ENCODE assay signal across 9 mouse cellular contexts in genomic region chr10:81498316-81499249, GRCm38 (mm10). TPM values are rescaled to one million over a fixed set of nuclear protein-coding genes. Genes with fewer than 3 reads are reported as not detected.
DNase-seq lines count a peak whose midpoint lies in the region; ATAC-seq and TF ChIP-seq lines count a peak whose summit lies in the region.
"Had no signal": no experiment of that assay in that cellular context is flagged by ENCODE, and none has a peak within 500 bp of the region (broad histone marks: within the 10 kb centered on the region; RNA-seq: fewer than 3 reads in every experiment).

No protein-coding gene starts in this region.

- H3K27ac ChIP-seq in heart, embryonic 16.5 days (ENCODE audit: low read length), result no peak overlapping the region
- H3K27ac ChIP-seq in heart, embryonic 10.5 days, result no peak overlapping the region
- peak overlapping the region; percentile 99 for H3K27ac ChIP-seq in spleen, adult 2 months (ENCODE audit: insufficient read depth, low read length)
- no peak overlapping the region for H3K27ac ChIP-seq in embryonic facial prominence, embryonic 14.5 days (replicated peaks; ENCODE audit: low read depth, low read length)

- H3K9ac ChIP-seq in heart, embryonic 16.5 days (ENCODE audit: low read length), result no peak overlapping the region; the same call in 1 of the 2 replicates
- H3K9ac ChIP-seq in embryonic facial prominence, embryonic 14.5 days (ENCODE audit: low read depth, low read length), result 0 out of 2 replicates have a peak overlapping the region, but pooled peaks have one; percentile 25

- no peak for DNase-seq in heart, embryonic 10.5 days (ENCODE audit: low spot score)
- no peak for DNase-seq in spleen, adult 2 months (ENCODE audit: low read depth in 1 of 2, low spot score in 2 of 2)
- no peak for DNase-seq in spleen, postnatal 36 days (ENCODE audit: low spot score in 2 of 2)
- no peak for DNase-seq in embryonic facial prominence, embryonic 14.5 days (ENCODE audit: low spot score)
- DNase-seq in splenic B cell, adult 2 months (ENCODE audit: low read depth, low spot score), result peak; percentile 44
- no peak for DNase-seq in adrenal gland, postnatal 10 days
- DNase-seq in ovary, postnatal 14 days (ENCODE audit: low spot score), result no peak
- DNase-seq: kidney, postnatal 4 days had no signal

- no peak for ATAC-seq in heart, embryonic 16.5 days (replicated peaks; ENCODE audit: extremely low read depth, insufficient read depth, low FRiP score)
- no peak for ATAC-seq in embryonic facial prominence, embryonic 14.5 days (ENCODE audit: low read depth)

- no peaks in the 10 kb centered on the region for H3K9me3 ChIP-seq in heart, embryonic 16.5 days (replicated peaks; ENCODE audit: control insufficient read depth, low read length)
- H3K9me3 ChIP-seq in heart, embryonic 10.5 days, result no peaks in the 10 kb centered on the region
- no peaks in the 10 kb centered on the region for H3K9me3 ChIP-seq in embryonic facial prominence, embryonic 14.5 days (ENCODE audit: control insufficient read depth, low read length)

- 83% methylated on average over 38 of the region's 38 CpGs for WGBS in heart, embryonic 16.5 days
- WGBS in heart, embryonic 10.5 days, result 80% methylated on average over 38 of the region's 38 CpGs
- 8% methylated on average over 38 of the region's 38 CpGs for WGBS in spleen, adult 2 months
- WGBS in embryonic facial prominence, embryonic 14.5 days, result 80% methylated on average over 29 of the region's 38 CpGs

- peaks cover 14% of the 10 kb centered on the region for H3K4me1 ChIP-seq in heart, embryonic 16.5 days (ENCODE audit: control insufficient read depth, insufficient read depth, low read length)
- H3K4me1 ChIP-seq in heart, embryonic 10.5 days, result peaks cover 42% of the 10 kb centered on the region
- H3K4me1 ChIP-seq in spleen, adult 2 months (ENCODE audit: control insufficient read depth, insufficient read depth, insufficient read length), result peaks cover 24% of the 10 kb centered on the region
- H3K4me1 ChIP-seq in embryonic facial prominence, embryonic 14.5 days (ENCODE audit: control insufficient read depth, insufficient read depth, low read length), result peaks cover 10% of the 10 kb centered on the region

- peak; percentile 13; the same call in 1 of the 2 replicates for TF ChIP-seq CTCF in spleen, adult 2 months (IDR thresholded peaks at IDR 0.05; ENCODE audit: extremely low read depth, insufficient read depth, insufficient read length, insufficient replicate concordance)

- no peak overlapping the region for H3K4me3 ChIP-seq in heart, embryonic 16.5 days (ENCODE audit: low read length)
- no peak overlapping the region for H3K4me3 ChIP-seq in heart, embryonic 10.5 days
- peak overlapping the region; percentile 85 for H3K4me3 ChIP-seq in spleen, adult 2 months (ENCODE audit: extremely low read depth, insufficient read depth, insufficient read length)
- H3K4me3 ChIP-seq in embryonic facial prominence, embryonic 14.5 days (ENCODE audit: low read depth, low read length), result no peak overlapping the region

- H3K36me3 ChIP-seq in heart, embryonic 16.5 days (ENCODE audit: control insufficient read depth, insufficient read depth), result no peaks in the 10 kb centered on the region
- H3K36me3 ChIP-seq in heart, embryonic 10.5 days, result peaks cover 2% of the 10 kb centered on the region; the same call in 1 of the 2 replicates
- no peaks in the 10 kb centered on the region for H3K36me3 ChIP-seq in spleen, adult 2 months (ENCODE audit: control insufficient read depth, insufficient read depth, low read length)
- H3K36me3 ChIP-seq in embryonic facial prominence, embryonic 14.5 days (ENCODE audit: control insufficient read depth, insufficient read depth, low read length), result no peaks in the 10 kb centered on the region
- H3K36me3 ChIP-seq in splenic B cell, adult 2 months (ENCODE audit: control insufficient read depth, insufficient read depth, low read length, poor library complexity, severe bottlenecking), result no peaks in the 10 kb centered on the region

- peak overlapping the region; percentile 1; the same call in 1 of the 2 replicates for H3K4me2 ChIP-seq in heart, embryonic 16.5 days (ENCODE audit: low read depth, low read length)
- H3K4me2 ChIP-seq in embryonic facial prominence, embryonic 14.5 days (ENCODE audit: low read depth, low read length), result no peak overlapping the region

- peaks cover 4% of the 10 kb centered on the region; the same call in 1 of the 2 replicates for H3K27me3 ChIP-seq in heart, embryonic 16.5 days (ENCODE audit: control insufficient read depth, insufficient read depth, low read length)
- H3K27me3 ChIP-seq in heart, embryonic 10.5 days (ENCODE audit: insufficient read depth, poor library complexity, severe bottlenecking), result peaks cover 6% of the 10 kb centered on the region
- H3K27me3 ChIP-seq in spleen, adult 2 months (ENCODE audit: control insufficient read depth, insufficient read depth, low read length), result no peaks in the 10 kb centered on the region
- H3K27me3 ChIP-seq in embryonic facial prominence, embryonic 14.5 days (replicated peaks; ENCODE audit: control insufficient read depth, insufficient read depth, low read length), result no peaks in the 10 kb centered on the region
- H3K27me3 ChIP-seq in splenic B cell, adult 2 months (ENCODE audit: control insufficient read depth, insufficient read depth, low read length, poor library complexity, severe bottlenecking), result no peaks in the 10 kb centered on the region

- TF ChIP-seq POLR2A in spleen, adult 2 months (IDR thresholded peaks at IDR 0.05; ENCODE audit: low read depth, low read length), result no peak

RNA-seq across cellular contexts. Expression of gene S1pr4, which starts 1.3 kb away (rescaled TPM):
- 1.5 and 2.1 TPM in 2 replicates for polyA plus RNA-seq in heart, embryonic 16.5 days (2015; fragmentation: Nextera tagmentation; extraction: Ambion mirVana)
- 0.46 and 0.83 TPM in 2 replicates for polyA plus RNA-seq in heart, embryonic 10.5 days (2016; fragmentation: Nextera tagmentation; extraction: Ambion mirVana)
- polyA plus RNA-seq in spleen, adult 2 months (2012; rRNA removed), result 127 and 168 TPM in 2 replicates
- 0.65 and 0.73 TPM in 2 replicates for polyA plus RNA-seq in embryonic facial prominence, embryonic 14.5 days (2014; fragmentation: Nextera tagmentation; extraction: Ambion mirVana)
- total RNA-seq in adrenal gland, postnatal 10 days (2021), result 1 to 10 TPM; 2.9 TPM

RNA-seq across cellular contexts. Expression of gene Ncln, which starts 2.4 kb away (rescaled TPM):
- 55.7 and 59.8 TPM in 2 replicates for polyA plus RNA-seq in heart, embryonic 16.5 days (2015; fragmentation: Nextera tagmentation; extraction: Ambion mirVana)
- 75.3 and 86.1 TPM in 2 replicates for polyA plus RNA-seq in heart, embryonic 10.5 days (2016; fragmentation: Nextera tagmentation; extraction: Ambion mirVana)
- 198 and 259 TPM in 2 replicates for polyA plus RNA-seq in spleen, adult 2 months (2012; rRNA removed)
- polyA plus RNA-seq in embryonic facial prominence, embryonic 14.5 days (2014; fragmentation: Nextera tagmentation; extraction: Ambion mirVana), result 64.7 and 82.4 TPM in 2 replicates
- total RNA-seq in adrenal gland, postnatal 10 days (2021), result 10 to 100 TPM; 90.9 to 93.8 TPM

RNA-seq across cellular contexts. Expression of gene Celf5, which starts 16.1 kb away (rescaled TPM):
- 0.24 TPM in 2 replicates for polyA plus RNA-seq in heart, embryonic 16.5 days (2015; fragmentation: Nextera tagmentation; extraction: Ambion mirVana)
- 0.10 and 0.18 TPM in 2 replicates for polyA plus RNA-seq in heart, embryonic 10.5 days (2016; fragmentation: Nextera tagmentation; extraction: Ambion mirVana)
- polyA plus RNA-seq in spleen, adult 2 months (2012; rRNA removed), result 0.33 and 0.70 TPM in 2 replicates
- polyA plus RNA-seq in embryonic facial prominence, embryonic 14.5 days (2014; fragmentation: Nextera tagmentation; extraction: Ambion mirVana), result 1.4 and 1.9 TPM in 2 replicates
- 1 to 10 TPM in 1 of 2 experiments, under 1 TPM in 1; 0.84 to 2.2 TPM for total RNA-seq in adrenal gland, postnatal 10 days (2021)

RNA-seq across cellular contexts. Expression of gene Gna15, which starts 25.4 kb away (rescaled TPM):
- 1.1 and 1.3 TPM in 2 replicates for polyA plus RNA-seq in heart, embryonic 16.5 days (2015; fragmentation: Nextera tagmentation; extraction: Ambion mirVana)
- polyA plus RNA-seq in heart, embryonic 10.5 days (2016; fragmentation: Nextera tagmentation; extraction: Ambion mirVana), result 2.8 and 4.8 TPM in 2 replicates
- 14.8 and 15.1 TPM in 2 replicates for polyA plus RNA-seq in spleen, adult 2 months (2012; rRNA removed)
- 3.1 and 4.5 TPM in 2 replicates for polyA plus RNA-seq in embryonic facial prominence, embryonic 14.5 days (2014; fragmentation: Nextera tagmentation; extraction: Ambion mirVana)
- 1 to 10 TPM in 1 of 2 experiments, under 1 TPM in 1; 0.66 to 1.1 TPM for total RNA-seq in adrenal gland, postnatal 10 days (2021)

RNA-seq across cellular contexts. Expression of gene Nfic, which starts 43.1 kb away (rescaled TPM):
- polyA plus RNA-seq in heart, embryonic 16.5 days (2015; fragmentation: Nextera tagmentation; extraction: Ambion mirVana), result 54.7 and 61.1 TPM in 2 replicates
- polyA plus RNA-seq in heart, embryonic 10.5 days (2016; fragmentation: Nextera tagmentation; extraction: Ambion mirVana), result 23.0 and 24.3 TPM in 2 replicates
- 26.0 and 32.4 TPM in 2 replicates for polyA plus RNA-seq in spleen, adult 2 months (2012; rRNA removed)
- 100.0 and 103 TPM in 2 replicates for polyA plus RNA-seq in embryonic facial prominence, embryonic 14.5 days (2014; fragmentation: Nextera tagmentation; extraction: Ambion mirVana)
- total RNA-seq in adrenal gland, postnatal 10 days (2021), result 100 to 1,000 TPM in 1 of 2 experiments, 10 to 100 TPM in 1; 99.9 to 129 TPM

Comparison
In these comparisons a context has a peak if more than half of its experiments do, and no peak if none do; other contexts are left out.
1. RNA of gene S1pr4, which starts 1.3 kb away (polyA plus RNA-seq): 127 to 168 TPM in spleen, adult 2 months; 1.5 to 2.1 TPM in heart, embryonic 16.5 days, 0.46 to 0.83 TPM in heart, embryonic 10.5 days and 0.65 to 0.73 TPM in embryonic facial prominence, embryonic 14.5 days; every median in the first group is over 10 times any median in the second.